8 mouse cellular contexts compared by ENCODE assay signal in genomic region chrX:75875566-75875965, GRCm38 (mm10). TPM values are rescaled to one million over a fixed set of nuclear protein-coding genes. Genes with fewer than 3 reads are reported as not detected.
A peak's percentile ranks its signal among the peaks of the same experiment; 100 is the strongest.
DNase-seq lines count a peak whose midpoint lies in the region; ATAC-seq and TF ChIP-seq lines count a peak whose summit lies in the region.

No protein-coding gene starts in this region.

- no peaks in the 10 kb centered on the region for H3K36me3 ChIP-seq in kidney, adult 2 months (ENCODE audit: control insufficient read depth, insufficient read depth, low read length)
- H3K36me3 ChIP-seq in hindbrain, embryonic 14.5 days (replicated peaks; ENCODE audit: control insufficient read depth, insufficient read depth), result no peaks in the 10 kb centered on the region
- H3K36me3 ChIP-seq in midbrain, embryonic 13.5 days, result no peaks in the 10 kb centered on the region

- intact Hi-C loops in left cerebral cortex, postnatal 25 days (cut with DNase I), result no loop called here

- no peak for DNase-seq in kidney, adult 2 months
- no peak for DNase-seq in kidney, adult 9 months
- peak; percentile 2 to 9 for DNase-seq in cerebellum, postnatal 14 days
- DNase-seq in hindbrain, embryonic 14.5 days (ENCODE audit: low spot score), result no peak
- no peak for DNase-seq in yolk sac, embryonic 10.5 days (ENCODE audit: low spot score)
- DNase-seq in natural killer cell, adult 2 months (ENCODE audit: low spot score in 2 of 2), result no peak
- no peak for DNase-seq in left cerebral cortex, postnatal 25 days (ENCODE audit: low spot score in 2 of 2)

- 0 out of 2 replicates have a peak overlapping the region, but pooled peaks have one; percentile 35 for H3K27ac ChIP-seq in kidney, adult 2 months (ENCODE audit: insufficient read depth, low read depth, low read length)
- H3K27ac ChIP-seq in hindbrain, embryonic 14.5 days, result no peak overlapping the region
- H3K27ac ChIP-seq in midbrain, embryonic 13.5 days, result no peak overlapping the region

- H3K4me2 ChIP-seq in hindbrain, embryonic 14.5 days (replicated peaks), result peak overlapping the region; percentile 63
- peak overlapping the region; percentile 62 for H3K4me2 ChIP-seq in midbrain, embryonic 13.5 days (replicated peaks)

- ATAC-seq in hindbrain, embryonic 14.5 days (ENCODE audit: low FRiP score), result no peak
- no peak for ATAC-seq in midbrain, embryonic 13.5 days

- TF ChIP-seq POLR2A in kidney, adult 2 months (IDR thresholded peaks at IDR 0.05; ENCODE audit: low read depth, low read length), result no peak

- H3K4me1 ChIP-seq in kidney, adult 2 months (ENCODE audit: control insufficient read depth, insufficient read depth, low read length), result peaks cover 5% of the 10 kb centered on the region; the same call in 1 of the 2 replicates
- no peaks in the 10 kb centered on the region for H3K4me1 ChIP-seq in hindbrain, embryonic 14.5 days (replicated peaks; ENCODE audit: control insufficient read depth, insufficient read depth, low read length)
- 0 out of 2 replicates have a peak, but pooled peaks cover 4% of the 10 kb centered on the region for H3K4me1 ChIP-seq in midbrain, embryonic 13.5 days (replicated peaks)

- TF ChIP-seq CTCF in kidney, adult 2 months (conservative IDR thresholded peaks at IDR 0.05; ENCODE audit: insufficient read depth, insufficient read length, low read depth, low read length), result no peak

- H3K27me3 ChIP-seq in kidney, adult 2 months (replicated peaks; ENCODE audit: control insufficient read depth, insufficient read depth, low read length), result no peaks in the 10 kb centered on the region
- H3K27me3 ChIP-seq in hindbrain, embryonic 14.5 days (ENCODE audit: control insufficient read depth, insufficient read depth, low read length), result no peaks in the 10 kb centered on the region
- no peaks in the 10 kb centered on the region for H3K27me3 ChIP-seq in midbrain, embryonic 13.5 days

- H3K4me3 ChIP-seq in kidney, adult 2 months (ENCODE audit: insufficient read depth, low read depth, low read length), result no peak overlapping the region
- peak overlapping the region; percentile 47 for H3K4me3 ChIP-seq in hindbrain, embryonic 14.5 days (replicated peaks; ENCODE audit: low read length)
- H3K4me3 ChIP-seq in midbrain, embryonic 13.5 days (replicated peaks), result peak overlapping the region; percentile 50

- no peaks in the 10 kb centered on the region for H3K9me3 ChIP-seq in hindbrain, embryonic 14.5 days (ENCODE audit: control insufficient read depth, low read length)
- no peaks in the 10 kb centered on the region for H3K9me3 ChIP-seq in midbrain, embryonic 13.5 days

- no peak overlapping the region for H3K9ac ChIP-seq in hindbrain, embryonic 14.5 days
- no peak overlapping the region for H3K9ac ChIP-seq in midbrain, embryonic 13.5 days (replicated peaks)

- 12% methylated on average over 5 of the region's 5 CpGs for WGBS in kidney, adult 2 months
- WGBS in hindbrain, embryonic 14.5 days, result 23% methylated on average over 5 of the region's 5 CpGs
- 35% methylated on average over 5 of the region's 5 CpGs for WGBS in midbrain, embryonic 13.5 days

RNA-seq across cellular contexts. Expression of gene Pls3, which starts 0.6 kb away (rescaled TPM):
- polyA plus RNA-seq in kidney, adult 2 months (2012; rRNA removed), result 12.6 and 15.7 TPM in 2 replicates
- polyA plus RNA-seq in hindbrain, embryonic 14.5 days (2014; fragmentation: Nextera tagmentation; extraction: Ambion mirVana), result 36.2 and 38.5 TPM in 2 replicates
- 33.2 and 36.3 TPM in 2 replicates for polyA plus RNA-seq in midbrain, embryonic 13.5 days (2015; fragmentation: Nextera tagmentation; extraction: Ambion mirVana)
- 100 to 1,000 TPM; 110 to 128 TPM for total RNA-seq in left cerebral cortex, postnatal 25 days (2021)

Comparison
In these comparisons a context has a peak if more than half of its experiments do, and no peak if none do; other contexts are left out.
1. DNase-seq: peak in cerebellum, postnatal 14 days (2 of 2); none in kidney, adult 2 months (single experiment), kidney, adult 9 months (single experiment), hindbrain, embryonic 14.5 days (single experiment), yolk sac, embryonic 10.5 days (single experiment), natural killer cell, adult 2 months (0 of 2) and left cerebral cortex, postnatal 25 days (0 of 2).